Mouse (Mus musculus) right cerebral cortex, adult 18-20 months (tissue): Measurements from ENCODE around the gene Acad12.

Source experiments
- DNase-seq: peaks from one replicate; pipeline ENCODE4 v3.0.0; 2022; ENCODE audit warnings: mixed read lengths

Acad12 gene

DNA sequence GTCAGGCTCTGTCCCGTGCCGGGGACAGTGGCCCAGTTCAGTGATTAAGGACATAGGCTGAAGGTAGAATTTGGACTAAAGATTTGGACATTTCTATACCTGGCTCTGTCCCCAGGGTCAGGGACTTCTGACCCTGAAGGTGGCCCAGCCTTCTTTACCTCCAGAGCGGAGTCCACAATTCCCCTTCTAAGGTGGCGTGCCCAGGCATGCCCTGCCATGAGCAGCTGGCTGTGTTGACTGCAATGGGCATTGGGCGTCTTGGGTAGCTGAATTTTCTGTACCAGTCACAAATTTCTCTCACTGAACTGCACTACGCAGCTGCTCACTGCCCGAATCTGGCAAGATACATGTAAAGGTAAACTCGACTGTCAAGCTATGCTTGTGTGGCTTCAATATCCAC is 36.8 kb downstream of the Acad12 start:
- no peak for DNase-seq

DNA sequence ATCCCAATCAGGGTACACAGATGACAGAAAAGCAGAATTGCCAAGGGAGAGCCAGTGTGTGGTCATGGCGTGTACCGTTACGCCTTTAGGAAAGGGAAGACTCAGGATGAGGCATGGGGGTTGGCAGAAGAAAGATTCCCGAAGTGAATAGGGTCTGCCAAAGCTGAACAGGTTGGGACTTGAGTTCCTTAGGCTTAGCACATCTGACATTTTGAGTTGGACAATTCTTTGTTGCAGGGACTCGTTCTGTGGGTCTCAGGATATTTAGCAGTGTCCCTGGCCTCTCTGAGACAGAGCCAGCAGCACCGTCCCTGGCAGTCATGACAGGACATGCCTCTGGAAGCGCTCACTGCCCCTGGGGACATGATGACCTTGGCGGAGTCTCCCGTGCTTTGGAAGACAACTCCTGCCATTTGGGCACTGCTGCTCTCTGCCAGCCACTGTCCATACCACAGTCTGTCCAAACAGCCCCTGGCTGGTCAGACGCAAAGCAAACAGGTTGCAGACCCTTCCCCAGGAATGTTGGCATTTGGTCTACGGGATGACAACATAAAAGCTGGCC is 41.7 kb downstream of the Acad12 start:
- no peak for DNase-seq

DNA sequence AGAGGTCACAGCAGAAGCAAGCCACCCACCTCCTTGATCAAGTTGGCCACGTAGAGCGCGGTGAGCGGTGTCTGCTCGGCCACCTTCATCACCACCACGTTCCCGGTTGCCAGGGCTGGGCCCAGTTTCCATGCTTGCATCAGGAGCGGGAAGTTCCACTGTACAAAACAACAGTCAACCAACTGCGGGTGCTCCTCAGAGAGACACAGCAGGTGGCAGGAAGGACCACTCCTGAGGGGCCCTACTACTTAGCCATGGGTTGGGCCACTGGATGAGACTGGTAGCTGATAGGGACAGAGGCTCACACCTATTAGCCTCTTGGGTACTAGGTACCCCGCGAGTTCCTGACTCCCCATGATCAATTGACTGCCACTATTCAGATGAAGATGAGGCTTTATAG is 42.9 kb downstream of the Acad12 start:
- DNase-seq = no peak

DNA sequence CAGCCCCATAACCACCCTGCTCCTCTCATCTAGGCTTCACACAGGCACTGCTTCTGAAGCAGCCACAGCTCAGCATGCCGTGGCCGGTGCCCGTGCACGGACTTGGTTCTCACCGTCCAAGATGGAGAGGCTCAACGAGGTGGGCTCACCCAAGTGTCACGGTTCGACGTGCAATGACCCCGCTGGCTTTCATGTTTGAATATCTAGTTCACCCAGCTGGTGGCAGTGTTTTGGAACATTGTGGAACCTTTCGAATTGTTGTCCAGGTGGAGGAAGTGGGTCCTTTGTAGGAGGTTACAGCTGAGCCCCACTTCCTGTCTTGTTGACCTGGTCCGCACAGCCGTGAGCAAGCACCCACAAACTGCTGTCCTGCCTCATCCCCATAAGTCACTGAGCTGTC is 44.6 kb downstream of the Acad12 start:
- no peak for DNase-seq

DNA sequence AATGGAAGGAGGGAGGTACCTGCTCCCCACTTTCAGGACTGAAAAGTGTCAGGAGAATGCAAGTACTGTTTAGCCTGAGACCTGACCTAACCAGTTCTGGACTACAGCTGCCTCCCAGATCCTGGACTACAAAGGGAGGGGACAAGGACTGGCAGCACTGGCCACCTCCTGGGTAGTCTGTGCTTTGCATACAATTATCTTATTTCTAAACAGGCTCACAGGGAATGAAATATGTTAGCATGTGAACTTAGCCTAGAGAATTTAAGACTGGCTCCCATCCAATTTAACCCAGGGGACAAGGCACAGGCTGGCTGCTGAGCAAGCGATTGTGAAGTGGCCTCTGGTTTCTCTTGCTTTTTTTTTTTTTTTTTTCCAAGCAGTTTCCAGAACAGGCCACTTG is 48.0 kb downstream of the Acad12 start:
- DNase-seq = no peak

DNA sequence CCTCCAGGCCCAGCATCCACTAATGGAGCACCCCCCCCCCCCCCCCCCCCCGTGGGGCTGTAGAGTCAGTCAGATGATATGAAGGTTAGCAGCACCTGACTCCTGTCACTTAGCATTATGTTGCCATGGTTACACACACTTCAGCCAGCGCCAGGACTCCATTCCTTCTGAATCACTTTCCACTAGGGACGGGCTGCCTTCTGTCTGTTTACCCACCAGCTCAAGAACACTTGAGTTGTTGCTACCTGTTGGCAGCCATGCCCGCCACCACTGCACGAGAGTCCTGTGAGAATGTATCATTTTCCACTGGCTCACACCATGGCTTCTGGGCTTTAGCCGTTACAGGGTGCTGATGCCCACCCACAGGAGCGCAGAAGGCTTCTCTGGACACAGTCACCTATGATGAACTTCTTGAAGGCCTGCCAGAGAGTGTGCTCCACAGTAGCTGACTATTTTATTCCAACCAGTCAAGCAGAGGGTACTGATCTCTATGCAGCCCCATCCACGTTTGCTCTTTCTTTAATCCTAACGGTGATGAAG is 48.8 kb downstream of the Acad12 start:
- DNase-seq = no peak

DNA sequence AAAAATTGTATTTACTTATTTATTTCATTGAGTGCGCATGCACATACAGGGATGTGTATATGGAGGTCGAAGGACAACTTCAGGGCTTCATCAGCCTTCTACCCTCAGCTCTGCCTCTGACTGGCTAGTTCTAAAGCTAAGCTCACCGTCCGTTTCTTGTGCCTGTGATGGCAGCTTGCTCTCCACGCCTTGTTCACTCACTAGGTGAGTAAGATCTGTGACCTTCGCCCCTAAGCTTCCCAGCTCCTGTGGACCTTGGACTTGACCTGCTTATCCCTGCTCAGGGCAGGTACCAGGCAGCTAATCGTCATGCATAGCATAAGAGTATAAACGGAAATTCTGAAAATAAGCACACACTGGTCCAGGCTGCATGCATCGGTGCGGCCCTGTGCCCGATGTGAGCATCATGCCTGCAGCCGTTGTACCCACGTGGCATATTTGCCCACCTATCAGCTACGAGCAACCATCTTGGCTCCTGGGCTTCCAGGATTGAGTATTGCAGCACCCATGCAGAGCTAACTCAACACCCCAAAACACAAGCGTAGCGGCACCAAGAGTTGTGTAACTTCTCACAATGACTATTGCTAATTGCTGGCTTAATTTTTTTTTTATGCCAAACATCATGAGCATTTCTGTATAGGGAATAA is 52.6 kb downstream of the Acad12 start:
- no peak for DNase-seq

DNA sequence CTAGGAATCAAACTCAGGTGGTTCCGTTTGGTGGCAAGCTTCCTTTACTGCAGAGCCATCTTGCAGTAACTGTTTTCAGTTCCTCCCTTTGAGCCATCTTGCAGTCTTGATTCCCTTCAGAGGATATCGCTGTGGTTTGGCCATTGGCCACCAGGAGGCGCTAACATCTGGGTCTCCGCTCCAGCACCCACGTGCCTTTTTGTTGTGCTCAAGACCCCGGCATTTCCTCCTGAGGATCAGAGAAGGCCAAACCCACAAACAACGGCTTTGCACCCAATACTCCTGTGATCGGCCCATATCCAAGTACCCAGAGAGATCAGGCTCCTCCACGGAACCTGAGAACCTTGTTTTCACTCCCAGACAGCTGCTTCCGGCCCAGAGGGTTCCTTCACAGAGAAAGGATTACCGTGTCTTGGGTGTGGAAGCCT is 54.3 kb downstream of the Acad12 start:
- DNase-seq = peak; percentile 79

DNA sequence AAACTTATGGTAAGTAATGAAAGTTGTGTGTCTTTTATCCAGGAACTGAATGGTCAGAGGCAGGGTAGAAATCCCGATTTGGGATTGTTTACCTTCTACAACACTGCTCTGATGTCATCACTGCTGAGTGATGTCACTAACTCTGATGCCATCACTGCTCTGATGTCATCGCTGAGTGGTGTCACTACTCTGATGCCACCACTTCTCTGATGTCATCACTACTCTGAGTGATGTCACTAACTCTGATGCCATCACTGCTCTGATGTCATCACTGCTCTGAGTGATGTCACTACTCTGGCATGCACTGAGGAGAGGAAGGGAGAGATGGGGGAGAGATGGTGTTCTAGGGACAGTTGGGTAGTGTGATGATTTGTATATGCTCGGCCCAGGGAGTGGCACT is 56.3 kb downstream of the Acad12 start:
- no peak for DNase-seq

DNA sequence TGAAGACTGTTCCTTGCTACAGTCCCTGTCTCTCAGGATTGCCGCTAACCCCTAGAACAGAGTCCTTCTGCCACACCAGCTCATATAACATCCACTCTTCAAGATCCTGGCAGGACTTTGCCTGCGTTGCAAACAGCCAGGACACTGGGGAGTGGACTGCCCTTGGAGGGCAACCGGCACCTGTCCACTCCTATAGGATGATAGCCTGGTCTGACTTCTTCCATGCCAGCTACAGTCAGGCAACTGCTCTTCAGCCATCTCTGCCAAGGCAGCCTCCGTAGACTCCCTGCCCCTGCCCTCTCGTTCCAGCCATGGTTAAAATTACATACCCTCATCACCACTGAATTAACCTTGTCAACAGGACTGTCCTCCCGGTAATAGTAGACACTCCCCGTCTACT is 69.5 kb downstream of the Acad12 start:
- no peak for DNase-seq

DNA sequence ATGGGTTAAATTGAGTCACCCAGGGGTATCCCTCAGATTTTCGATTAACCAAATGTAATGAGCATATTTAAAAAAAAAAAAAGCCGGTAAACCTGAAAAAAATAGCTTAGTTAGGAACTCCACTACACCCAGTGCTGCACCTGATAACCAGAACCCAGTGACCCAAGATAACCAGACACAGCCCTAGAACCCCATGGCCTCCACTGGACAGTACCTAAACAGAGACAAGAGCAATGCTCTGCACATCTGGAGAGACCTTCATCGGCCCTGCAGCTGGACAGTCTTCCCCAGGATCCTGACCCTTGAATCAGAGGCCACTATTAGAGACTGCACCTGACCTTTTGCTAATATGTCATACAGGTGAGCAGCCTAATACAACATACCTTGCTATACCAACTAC is 71.7 kb downstream of the Acad12 start:
- DNase-seq = no peak
